Mouse (Mus musculus) testis, postnatal 14 days (tissue): ENCODE results near the gene Gm19668.
"Not testable (repeated sequence)": the region's sequence is repeated elsewhere in the genome, so short reads cannot be mapped to it uniquely, and the experiment has no call there.

Experiments used
- DNase-seq: peaks from one replicate; pipeline ENCODE4 v3.0.0; 2021; ENCODE audit warnings: low spot score

The Gm19668 gene

GRCm38 (mm10) chr10:77769727-77770126 lies 29.2 kb downstream of the Gm19668 start:
- no peak for DNase-seq

- DNase-seq = not testable (repeated sequence)
These were observed 39.4 kb downstream of the Gm19668 start, which contains the start of gene Gm3233 for GRCm38 (mm10) chr10:77759582-77759981. Gm3233 (minus strand) TSS chr10:77759682.

- DNase-seq = no peak
These were observed 45.5 kb downstream of the Gm19668 start for GRCm38 (mm10) chr10:77753448-77753847.

- not testable (repeated sequence) for DNase-seq
These were observed 46.6 kb downstream of the Gm19668 start for GRCm38 (mm10) chr10:77752312-77752711.

GRCm38 (mm10) chr10:77751254-77751653 lies 47.7 kb downstream of the Gm19668 start, which contains the start of gene Gm9736:
Gm9736 (minus strand) TSS chr10:77751354.
- DNase-seq = not testable (repeated sequence)

GRCm38 (mm10) chr10:77750686-77751085 lies 48.2 kb downstream of the Gm19668 start:
- DNase-seq = not testable (repeated sequence)
